Mouse (Mus musculus) limb, embryonic 15.5 days (tissue): Measurements from ENCODE around the gene Gpx1. TPM values are rescaled to one million over a fixed set of nuclear protein-coding genes. Genes with fewer than 3 reads are reported as not detected.
A peak's percentile ranks its signal among the peaks of the same experiment; 100 is the strongest.

Experiments
- ATAC-seq: fragments of 200-750 bp; cut with Nextera tagmentation; 2 replicates; pipeline ENCODE4 v1.8.0; 2017; ENCODE audit warnings: low read depth, moderate TSS enrichment; ENCODE audit not compliant: insufficient number of reproducible peaks, low FRiP score, low TSS enrichment
- H3K27ac ChIP-seq: fragments of 300-500 bp; sonication (generic); 2 replicates; pipeline ENCODE4 v1.5.1; 2015; ENCODE audit warnings: moderate library complexity, mild to moderate bottlenecking, inconsistent platforms
- H3K27me3 ChIP-seq: fragments of 300-500 bp; sonication (generic); 2 replicates; pipeline ENCODE4 v1.6.1; 2015; ENCODE audit warnings: inconsistent platforms
- H3K36me3 ChIP-seq: fragments of 300-500 bp; sonication (generic); 2 replicates; pipeline ENCODE4 v1.6.1; 2015; ENCODE audit warnings: inconsistent platforms
- H3K4me1 ChIP-seq: fragments of 300-500 bp; sonication (generic); 2 replicates; pipeline ENCODE4 v1.6.1; 2015; ENCODE audit warnings: inconsistent platforms
- H3K4me2 ChIP-seq: fragments of 300-500 bp; sonication (generic); 2 replicates; pipeline ENCODE4 v1.6.1; 2015; ENCODE audit warnings: mild to moderate bottlenecking, inconsistent platforms
- H3K4me3 ChIP-seq: fragments of 300-500 bp; sonication (generic); 2 replicates; pipeline ENCODE4 v1.5.1; 2015; ENCODE audit warnings: mild to moderate bottlenecking, inconsistent platforms
- H3K9ac ChIP-seq: fragments of 300-500 bp; sonication (generic); 2 replicates; pipeline ENCODE4 v1.6.1; 2015; ENCODE audit warnings: inconsistent platforms
- H3K9me3 ChIP-seq: fragments of 300-500 bp; sonication (generic); 2 replicates; pipeline ENCODE4 v1.6.1; 2016; ENCODE audit warnings: inconsistent platforms
- WGBS: fragments of 180-500 bp; shearing (Covaris S2); methylation state at CpG from one replicate; pipeline ENCODE4 v1.1.7; 2015; 5-methylcytosine and 5-hydroxymethylcytosine counted together
- polyA plus RNA-seq: library from polyadenylated mRNA; unstranded; fragments of >200 nt; fragmentation: Nextera tagmentation; extraction: Ambion mirVana; gene quantifications from 2 replicates; pipeline ENCODE4 v1.2.1, GENCODE M21; 2015

Gene Gpx1
- 621 and 657 TPM in 2 replicates for polyA plus RNA-seq

DNA sequence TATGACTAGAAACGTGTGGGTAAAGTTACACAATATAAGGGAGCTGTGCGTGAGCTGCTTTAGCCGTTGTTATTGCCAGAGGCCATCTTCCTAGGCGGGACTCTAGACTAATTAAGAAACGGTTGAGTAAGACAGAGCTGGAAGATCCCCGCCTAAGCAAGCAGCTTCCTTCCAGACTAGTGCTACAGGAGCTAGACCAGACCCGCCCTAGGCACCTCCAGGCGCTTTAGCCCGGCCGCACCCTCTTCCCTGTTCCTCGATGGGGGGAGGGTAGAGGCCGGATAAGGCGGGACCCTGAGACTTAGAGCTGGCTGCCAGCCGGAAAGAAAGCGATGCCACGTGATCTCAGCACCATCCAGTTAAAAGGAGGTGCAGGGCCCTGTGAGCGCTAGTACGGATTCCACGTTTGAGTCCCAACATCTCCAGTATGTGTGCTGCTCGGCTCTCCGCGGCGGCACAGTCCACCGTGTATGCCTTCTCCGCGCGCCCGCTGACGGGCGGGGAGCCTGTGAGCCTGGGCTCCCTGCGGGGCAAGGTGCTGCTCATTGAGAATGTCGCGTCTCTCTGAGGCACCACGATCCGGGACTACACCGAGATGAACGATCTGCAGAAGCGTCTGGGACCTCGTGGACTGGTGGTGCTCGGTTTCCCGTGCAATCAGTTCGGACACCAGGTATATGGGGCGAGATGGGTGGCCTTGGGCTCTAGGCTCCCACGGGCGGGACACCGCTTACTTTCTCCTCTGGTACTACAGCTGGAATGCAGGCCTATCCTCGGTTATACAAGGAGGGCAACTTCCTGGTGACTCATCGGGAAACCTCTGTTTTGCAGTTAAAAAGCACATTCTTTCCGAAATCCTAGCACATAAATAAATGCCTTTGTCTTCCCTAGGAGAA lies at the start of gene Gpx1:
Gene Gpx1 (plus strand): TSS at position 18 of the 896 bp plus-strand sequence.
- H3K4me2 ChIP-seq, result peak within 1 kb of the TSS; percentile 71
- H3K4me1 ChIP-seq, result peaks cover 28% of the 10 kb centered on the region
- no peaks in the 10 kb centered on the region for H3K9me3 ChIP-seq
- peak; percentile 94 for ATAC-seq
- H3K27me3 ChIP-seq, result no peaks in the 10 kb centered on the region
- peaks cover 27% of the 10 kb centered on the region for H3K36me3 ChIP-seq
- H3K4me3 ChIP-seq, result peak within 1 kb of the TSS; percentile 74
- H3K27ac ChIP-seq, result peak within 1 kb of the TSS; percentile 96
- peak within 1 kb of the TSS; percentile 93 for H3K9ac ChIP-seq
- under 1% methylated on average over 49 of the region's 49 CpGs for WGBS

DNA sequence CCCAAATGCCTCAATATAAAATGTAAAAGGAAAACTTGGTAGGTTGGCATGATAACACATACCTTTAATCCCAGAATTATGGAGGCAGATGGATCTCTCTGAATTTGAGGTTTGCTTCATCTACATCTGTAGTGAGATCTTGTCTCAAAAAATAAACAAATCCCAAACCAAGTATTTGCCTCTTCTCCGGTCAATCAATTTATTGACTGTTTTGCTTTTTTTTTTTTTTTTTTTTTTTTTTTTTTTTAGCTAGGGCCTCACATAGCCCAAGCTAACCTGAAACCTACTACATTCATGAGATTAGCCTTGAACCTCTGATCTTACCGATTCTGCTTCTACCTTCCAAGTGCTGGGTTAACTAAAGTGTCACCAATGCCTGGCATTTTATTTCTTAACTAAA lies 49.4 kb upstream of the Gpx1 start:
- WGBS, result 68% methylated on average over 2 of the region's 2 CpGs
- ATAC-seq, result no peak
- Histone ChIP-seq H3K27ac (no peak overlapping the region), H3K4me2 (no peak overlapping the region), H3K9ac (no peak overlapping the region), H3K4me1 (peaks cover 4% of the 10 kb centered on the region), H3K36me3 (peaks cover 10% of the 10 kb centered on the region), H3K9me3 (no peaks in the 10 kb centered on the region), H3K27me3 (no peaks in the 10 kb centered on the region), H3K4me3 (peak overlapping the region; percentile 57; the same call in 1 of the 2 replicates)

DNA sequence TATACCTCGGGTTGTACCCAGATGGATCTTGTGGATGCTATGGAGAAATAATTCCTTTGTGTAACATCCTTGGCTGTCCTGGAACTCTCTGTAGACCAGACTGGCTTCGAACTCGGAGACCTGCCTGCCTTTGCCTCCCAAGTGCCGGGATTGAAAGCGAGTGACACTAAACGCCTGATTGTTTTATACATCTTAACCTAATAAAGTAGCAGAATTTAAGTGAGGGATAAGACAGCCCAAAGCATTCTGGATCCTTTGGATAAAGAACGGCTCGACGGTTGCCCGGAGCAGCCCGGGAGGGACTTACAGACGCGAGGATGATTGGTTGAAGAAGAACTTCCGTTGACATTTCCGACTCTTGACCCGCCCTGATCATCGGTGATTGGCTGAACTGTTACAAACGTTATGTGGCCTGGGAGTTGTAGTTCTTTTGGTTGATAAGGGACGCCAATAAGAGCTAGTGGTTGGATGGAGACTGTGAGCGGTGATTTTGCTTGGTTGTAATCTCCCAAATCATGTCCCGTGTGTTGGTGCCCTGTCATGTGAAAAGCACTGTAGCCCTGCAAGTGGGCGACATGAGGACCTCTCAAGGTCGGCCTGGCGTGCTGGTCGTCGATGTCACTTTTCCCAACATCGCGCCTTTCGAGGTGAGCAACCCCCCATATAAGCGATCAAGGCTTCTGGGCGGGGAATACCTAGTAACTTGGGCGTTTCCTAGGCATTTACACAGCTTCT lies 48.5 kb upstream of the Gpx1 start, which contains the start of gene Nicn1:
Gene Nicn1 (plus strand): TSS at position 414 of the 735 bp plus-strand sequence.
- H3K4me2 ChIP-seq, result peak within 1 kb of the TSS; percentile 54
- peaks cover 4% of the 10 kb centered on the region for H3K4me1 ChIP-seq
- H3K27me3 ChIP-seq, result no peaks in the 10 kb centered on the region
- H3K9me3 ChIP-seq, result no peaks in the 10 kb centered on the region
- peak within 1 kb of the TSS; percentile 47 for H3K9ac ChIP-seq
- H3K27ac ChIP-seq, result peak within 1 kb of the TSS; percentile 83
- peak within 1 kb of the TSS; percentile 57 for H3K4me3 ChIP-seq
- H3K36me3 ChIP-seq, result peaks cover 19% of the 10 kb centered on the region
- under 1% methylated on average over 32 of the region's 32 CpGs for WGBS
- peak; percentile 97 for ATAC-seq

DNA sequence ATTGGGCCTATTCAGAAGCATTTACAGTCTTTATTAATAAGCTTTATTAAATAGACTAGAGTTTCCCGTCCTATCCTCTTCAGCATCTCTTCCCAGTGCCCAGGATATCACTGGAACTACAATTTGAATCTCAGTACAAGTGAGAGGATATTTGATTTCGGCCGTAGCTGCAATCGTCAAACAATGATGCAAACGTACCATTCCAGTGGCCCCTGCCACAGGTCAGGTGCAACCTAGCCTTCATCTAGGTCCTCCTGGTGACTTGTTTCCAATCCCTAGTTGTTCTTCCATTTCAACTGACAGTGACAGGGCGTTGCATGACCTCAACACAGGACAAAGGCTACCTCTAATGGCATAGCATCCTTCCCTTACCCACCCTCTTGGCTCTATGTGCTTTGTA lies 47.9 kb upstream of the Gpx1 start:
- Histone ChIP-seq H3K27ac (no peak overlapping the region), H3K4me3 (peak overlapping the region; percentile 57), H3K27me3 (no peaks in the 10 kb centered on the region), H3K9me3 (no peaks in the 10 kb centered on the region), H3K9ac (peak overlapping the region; percentile 41; the same call in 1 of the 2 replicates), H3K4me1 (peaks cover 4% of the 10 kb centered on the region), H3K4me2 (peak overlapping the region; percentile 54), H3K36me3 (peaks cover 25% of the 10 kb centered on the region)
- 44% methylated on average over 6 of the region's 6 CpGs for WGBS
- no peak for ATAC-seq

- Histone ChIP-seq H3K9ac (no peak within 1 kb of the TSS), H3K36me3 (peaks cover 40% of the 10 kb centered on the region), H3K4me2 (0 out of 2 replicates have a peak within 1 kb of the TSS, but pooled peaks have one; percentile 5), H3K27me3 (no peaks in the 10 kb centered on the region), H3K4me1 (no peaks in the 10 kb centered on the region), H3K9me3 (no peaks in the 10 kb centered on the region), H3K4me3 (no peak within 1 kb of the TSS; the same call in 1 of the 2 replicates), H3K27ac (no peak within 1 kb of the TSS)
- 29% methylated on average over 18 of the region's 18 CpGs for WGBS
- no peak for ATAC-seq
Observed at GRCm38 (mm10) chr9:108296453-108297355, 42.0 kb upstream of the Gpx1 start, which contains the start of gene Amt. Gene Amt (plus strand): TSS chr9:108296853.

- H3K9ac ChIP-seq, result no peak overlapping the region
- no peak overlapping the region for H3K4me3 ChIP-seq
- peaks cover 33% of the 10 kb centered on the region for H3K36me3 ChIP-seq
- no peak overlapping the region for H3K4me2 ChIP-seq
- ATAC-seq, result no peak
- no peaks in the 10 kb centered on the region for H3K9me3 ChIP-seq
- WGBS, result 76% methylated on average over 3 of the region's 3 CpGs
- no peaks in the 10 kb centered on the region for H3K27me3 ChIP-seq
- no peak overlapping the region for H3K27ac ChIP-seq
- peaks cover 8% of the 10 kb centered on the region for H3K4me1 ChIP-seq
Observed at GRCm38 (mm10) chr9:108301853-108302252, 36.9 kb upstream of the Gpx1 start.

DNA sequence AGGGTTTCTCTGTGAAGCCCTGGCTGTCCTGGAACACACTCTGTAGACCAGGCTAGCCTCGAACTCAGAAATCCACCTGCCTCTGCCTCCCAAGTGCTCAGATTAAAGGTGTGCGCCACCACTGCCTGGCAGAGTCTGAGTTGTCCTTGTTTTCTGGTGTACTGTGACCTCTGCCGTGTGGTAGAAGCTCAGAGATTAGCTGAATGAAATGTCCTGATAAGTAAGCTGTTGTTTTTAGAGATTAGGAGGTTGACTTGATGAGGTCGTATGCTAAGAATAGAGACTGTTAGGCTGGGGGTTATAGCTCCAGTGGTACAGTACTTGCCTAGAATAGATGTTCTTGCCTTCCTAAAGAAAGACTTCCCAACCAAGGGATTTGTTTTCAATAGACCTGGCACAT lies 34.0 kb upstream of the Gpx1 start:
- H3K4me1 ChIP-seq, result peaks cover 19% of the 10 kb centered on the region
- ATAC-seq, result no peak
- no peaks in the 10 kb centered on the region for H3K9me3 ChIP-seq
- H3K27ac ChIP-seq, result 0 out of 2 replicates have a peak overlapping the region, but pooled peaks have one; percentile 100
- peaks cover 33% of the 10 kb centered on the region for H3K36me3 ChIP-seq
- H3K27me3 ChIP-seq, result no peaks in the 10 kb centered on the region
- H3K9ac ChIP-seq, result peak overlapping the region; percentile 82
- H3K4me2 ChIP-seq, result peak overlapping the region; percentile 83
- peak overlapping the region; percentile 89 for H3K4me3 ChIP-seq
- 91% methylated on average over 4 of the region's 4 CpGs for WGBS

- peak overlapping the region; percentile 82 for H3K9ac ChIP-seq
- peaks cover 19% of the 10 kb centered on the region for H3K4me1 ChIP-seq
- no peaks in the 10 kb centered on the region for H3K9me3 ChIP-seq
- H3K4me2 ChIP-seq, result peak overlapping the region; percentile 83
- 0% methylated on average over 1 of the region's 1 CpGs for WGBS
- no peaks in the 10 kb centered on the region for H3K27me3 ChIP-seq
- H3K27ac ChIP-seq, result peak overlapping the region; percentile 100
- H3K36me3 ChIP-seq, result peaks cover 33% of the 10 kb centered on the region
- peak overlapping the region; percentile 89 for H3K4me3 ChIP-seq
- no peak for ATAC-seq
Observed at GRCm38 (mm10) chr9:108305170-108305569, 33.5 kb upstream of the Gpx1 start.

DNA sequence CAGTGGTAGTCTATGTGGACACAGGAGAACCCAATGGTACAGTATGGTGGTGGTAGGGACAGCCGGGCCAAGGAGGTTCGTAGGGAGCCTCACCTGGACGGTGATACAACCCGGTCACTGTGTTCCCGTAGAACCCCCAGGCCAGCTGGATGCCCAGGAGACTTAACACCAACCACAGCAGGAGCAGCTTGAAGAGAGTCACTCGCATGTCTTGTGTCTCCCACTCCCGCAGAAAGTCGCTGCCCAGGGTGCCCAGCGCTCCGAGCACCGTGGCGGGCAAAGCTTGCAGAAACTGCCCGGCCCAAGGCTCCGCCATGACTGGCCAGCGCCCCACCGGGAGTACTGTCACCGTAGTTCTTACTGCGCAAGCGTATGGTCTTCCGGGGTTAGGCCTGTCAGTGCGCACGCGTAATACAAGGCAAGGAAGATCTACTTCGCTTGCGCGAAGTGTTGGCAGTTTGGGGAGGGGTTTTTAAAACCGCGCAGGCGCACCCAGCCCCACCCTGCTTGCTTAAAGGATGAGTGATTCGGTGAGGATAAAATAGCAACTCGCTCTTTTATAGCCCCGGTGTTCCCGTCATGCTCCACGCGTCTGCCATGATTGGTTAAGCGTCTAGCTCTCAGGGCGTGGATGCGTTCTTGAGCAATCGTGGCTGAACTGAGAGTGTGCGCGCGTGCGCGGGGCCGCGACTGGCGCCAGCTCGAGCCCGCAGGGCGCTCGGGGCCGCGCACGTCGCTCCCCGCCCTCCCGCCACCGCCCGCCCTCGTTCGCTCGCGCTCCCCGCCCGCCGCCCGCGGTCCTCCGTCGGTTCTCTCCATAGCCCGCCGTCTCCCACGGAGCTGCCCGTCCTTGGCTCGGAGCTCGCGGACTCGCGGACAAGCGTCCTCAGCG lies 32.8 kb upstream of the Gpx1 start, which contains the start of the genes Rhoa and Tcta:
Gene Rhoa (plus strand): TSS at position 501 of the 892 bp plus-strand sequence.
Gene Tcta (minus strand): TSS at position 532 of the 892 bp plus-strand sequence.
- H3K9me3 ChIP-seq, result no peaks in the 10 kb centered on the region
- WGBS, result under 1% methylated on average over 79 of the region's 81 CpGs
- H3K9ac ChIP-seq, result peak within 1 kb of the TSS; percentile 97
- H3K4me3 ChIP-seq, result peak within 1 kb of the TSS; percentile 89
- peak within 1 kb of the TSS; percentile 100 for H3K27ac ChIP-seq
- peaks cover 27% of the 10 kb centered on the region for H3K36me3 ChIP-seq
- H3K27me3 ChIP-seq, result no peaks in the 10 kb centered on the region
- peaks cover 19% of the 10 kb centered on the region for H3K4me1 ChIP-seq
- peak; percentile 97 for ATAC-seq
- H3K4me2 ChIP-seq, result peak within 1 kb of the TSS; percentile 83

DNA sequence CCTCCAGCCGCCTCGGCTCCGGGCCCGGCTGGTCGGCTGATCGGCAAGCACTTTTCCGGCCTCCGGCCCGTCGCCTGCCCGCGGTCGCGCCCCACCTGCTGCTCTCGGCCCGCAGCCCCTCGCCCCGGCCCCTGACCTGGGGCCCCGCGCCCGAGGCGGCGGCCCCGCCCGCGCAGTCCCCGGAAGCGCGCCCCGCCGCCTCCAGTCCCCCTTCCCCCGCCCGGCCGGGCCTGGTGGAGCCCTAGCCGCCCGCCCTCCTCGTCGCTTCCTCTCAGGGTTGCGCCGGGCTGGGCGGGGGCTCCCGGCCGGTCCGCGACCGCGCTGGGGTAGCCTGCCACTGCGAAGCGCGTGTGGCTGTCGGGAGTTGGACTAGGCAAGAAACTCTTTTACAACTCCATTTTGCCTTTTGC lies 32.1 kb upstream of the Gpx1 start:
- Histone ChIP-seq H3K9ac (peak overlapping the region; percentile 97), H3K4me1 (peaks cover 22% of the 10 kb centered on the region), H3K36me3 (peaks cover 24% of the 10 kb centered on the region), H3K27me3 (no peaks in the 10 kb centered on the region), H3K4me2 (peak overlapping the region; percentile 65), H3K4me3 (peak overlapping the region; percentile 89), H3K9me3 (no peaks in the 10 kb centered on the region), H3K27ac (peak overlapping the region; percentile 100)
- WGBS, result under 1% methylated on average over 51 of the region's 51 CpGs
- ATAC-seq, result peak; percentile 73
